7 mouse cellular contexts compared by ENCODE assay signal in genomic region chr6:71846906-71847305, GRCm38 (mm10). TPM values are rescaled to one million over a fixed set of nuclear protein-coding genes. Genes with fewer than 3 reads are reported as not detected.
A peak's percentile ranks its signal among the peaks of the same experiment; 100 is the strongest.
DNase-seq lines count a peak whose midpoint lies in the region; ATAC-seq and TF ChIP-seq lines count a peak whose summit lies in the region.
"Not testable (repeated sequence)": the region's sequence is repeated elsewhere in the genome, so short reads cannot be mapped to it uniquely, and the experiment has no call there.

No protein-coding gene starts in this region.

- CTCF ChIA-PET in Patski (lab: Charles Lee): not testable (repeated sequence)

- H3K9ac ChIP-seq in intestine, postnatal 0 days (ENCODE audit: low read depth, low read length); stomach, embryonic 16.5 days (ENCODE audit: low read length): not testable (repeated sequence)

- in situ Hi-C loops in Patski (cut with MboI; ENCODE audit: low pct_unique_long_range_greater_than_20kb): not testable (repeated sequence)

- POLR2A ChIA-PET in Patski (lab: Charles Lee): not testable (repeated sequence)

- H3K4me2 ChIP-seq in intestine, postnatal 0 days (replicated peaks; ENCODE audit: low read depth); stomach, embryonic 16.5 days (ENCODE audit: low read depth, low read length): not testable (repeated sequence)

- H3K36me3 ChIP-seq in intestine, postnatal 0 days (ENCODE audit: control insufficient read depth, insufficient read depth): peaks cover 22% of the 10 kb centered on the region
- H3K36me3 ChIP-seq in stomach, embryonic 16.5 days (ENCODE audit: control insufficient read depth, insufficient read depth, low read length): not testable (repeated sequence)

- H3K4me3 ChIP-seq in intestine, postnatal 0 days (ENCODE audit: low read depth, low read length); stomach, embryonic 16.5 days (replicated peaks; ENCODE audit: low read length): not testable (repeated sequence)

- not testable (repeated sequence) for ATAC-seq in Patski
- peak; percentile 31; the same call in 1 of the 2 replicates for ATAC-seq in intestine, postnatal 0 days
- ATAC-seq in stomach, embryonic 16.5 days (ENCODE audit: insufficient read depth, low FRiP score): 0 out of 2 replicates have a peak, but pooled peaks have one; percentile 44

- not testable (repeated sequence) for H3K27ac ChIP-seq in intestine, postnatal 0 days (ENCODE audit: low read depth, low read length); stomach, embryonic 16.5 days (ENCODE audit: low read length)

- WGBS in intestine, postnatal 0 days: 77% methylated on average over 6 of the region's 6 CpGs
- WGBS in stomach, embryonic 16.5 days: 80% methylated on average over 6 of the region's 6 CpGs

- not testable (repeated sequence) for H3K4me1 ChIP-seq in intestine, postnatal 0 days (replicated peaks; ENCODE audit: control insufficient read depth, insufficient read depth, low read length); stomach, embryonic 16.5 days (ENCODE audit: control insufficient read depth, insufficient read depth, low read length)

- H3K9me3 ChIP-seq in intestine, postnatal 0 days (ENCODE audit: control insufficient read depth); stomach, embryonic 16.5 days (replicated peaks; ENCODE audit: control insufficient read depth, low read length): not testable (repeated sequence)

- not testable (repeated sequence) for H3K27me3 ChIP-seq in Patski; intestine, postnatal 0 days (replicated peaks; ENCODE audit: control insufficient read depth, insufficient read depth, low read length); stomach, embryonic 16.5 days (ENCODE audit: control insufficient read depth, insufficient read depth, low read length)

- TF ChIP-seq CTCF in Patski (IDR thresholded peaks at IDR 0.05): peak; percentile 12
- not testable (repeated sequence) for TF ChIP-seq CTCF in intestine, postnatal 0 days (IDR thresholded peaks at IDR 0.05; ENCODE audit: low read depth)

- DNase-seq in 3T3-L1 (ENCODE audit: low read depth, low spot score): peak; percentile 60
- not testable (repeated sequence) for DNase-seq in Patski (ENCODE audit: low read depth, low spot score)
- DNase-seq in adrenal gland, adult 2 months: peak; percentile 61
- peak; percentile 17 for DNase-seq in adrenal gland, postnatal 14 days
- peak; percentile 22 for DNase-seq in kidney, adult 9 months

RNA-seq across cellular contexts. Expression of gene Immt, which starts 15.8 kb away (rescaled TPM):
- polyA plus RNA-seq in Patski (2021): 219 TPM
- total RNA-seq in adrenal gland, adult 2 months (2021): 100 to 1,000 TPM; 315 to 398 TPM
- polyA plus RNA-seq in adrenal gland, adult 2 months (2012; rRNA removed): 96.6 and 110 TPM in 2 replicates
- total RNA-seq in adrenal gland, postnatal 14 days (2021): 387 and 402 TPM in 2 replicates
- polyA plus RNA-seq in intestine, postnatal 0 days (2015; fragmentation: Nextera tagmentation; extraction: Ambion mirVana): 171 and 180 TPM in 2 replicates
- 179 and 185 TPM in 2 replicates for polyA plus RNA-seq in stomach, embryonic 16.5 days (2015; fragmentation: Nextera tagmentation; extraction: Ambion mirVana)

RNA-seq across cellular contexts. Expression of gene Mrpl35, which starts 20.1 kb away (rescaled TPM):
- polyA plus RNA-seq in Patski (2021): 35.2 TPM
- total RNA-seq in adrenal gland, adult 2 months (2021): 10 to 100 TPM; 43.0 to 49.0 TPM
- polyA plus RNA-seq in adrenal gland, adult 2 months (2012; rRNA removed): 2.6 and 2.9 TPM in 2 replicates
- 50.1 and 54.5 TPM in 2 replicates for total RNA-seq in adrenal gland, postnatal 14 days (2021)
- polyA plus RNA-seq in intestine, postnatal 0 days (2015; fragmentation: Nextera tagmentation; extraction: Ambion mirVana): 61.4 and 62.1 TPM in 2 replicates
- 58.5 and 64.8 TPM in 2 replicates for polyA plus RNA-seq in stomach, embryonic 16.5 days (2015; fragmentation: Nextera tagmentation; extraction: Ambion mirVana)
